Mouse (Mus musculus): ENCODE measurements around the gene Gpatch4.

Gene Gpatch4

DNA sequence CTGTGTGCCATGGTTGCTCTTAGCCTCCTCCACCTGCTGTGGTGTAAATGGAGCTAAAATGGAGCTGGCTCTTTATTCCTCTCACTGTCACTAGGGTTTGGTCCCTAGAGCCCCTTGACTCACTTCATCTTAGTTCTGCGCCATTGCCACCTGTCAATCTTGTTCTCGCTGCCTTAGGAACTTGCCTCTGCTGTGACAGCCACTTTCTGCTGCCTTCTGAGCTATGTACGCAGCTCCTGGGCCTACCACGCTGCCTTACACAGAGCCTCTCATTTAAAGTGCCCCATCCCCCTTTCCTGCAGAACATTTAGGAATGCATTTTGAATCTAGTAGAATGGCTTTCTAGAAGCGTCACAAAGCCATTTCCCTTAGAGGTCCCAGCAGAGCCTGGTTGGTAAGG lies 51.2 kb downstream of the Gpatch4 start:
- no peak for DNase-seq (ENCODE audit: low spot score)

DNA sequence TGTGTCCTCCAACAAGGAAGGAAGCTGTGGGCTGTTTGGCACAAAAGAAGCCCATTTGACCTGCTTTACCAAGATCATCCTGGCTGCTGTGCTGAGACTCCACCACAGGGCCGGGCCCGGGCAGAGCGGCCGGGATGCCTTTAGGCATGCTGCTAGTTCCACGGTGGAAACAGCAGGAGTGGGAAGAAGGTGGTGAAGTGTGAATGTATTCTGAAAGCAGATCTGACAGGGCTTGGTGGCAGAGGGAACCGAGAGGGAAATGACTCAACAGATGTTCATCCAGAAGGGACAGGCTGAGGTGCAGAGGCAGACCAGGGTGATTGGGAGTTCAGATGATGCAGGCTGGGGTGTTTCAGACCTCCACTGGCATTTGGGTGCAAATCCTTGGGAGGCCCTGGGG lies 54.8 kb downstream of the Gpatch4 start:
- no peak for DNase-seq (ENCODE audit: low spot score)

DNA sequence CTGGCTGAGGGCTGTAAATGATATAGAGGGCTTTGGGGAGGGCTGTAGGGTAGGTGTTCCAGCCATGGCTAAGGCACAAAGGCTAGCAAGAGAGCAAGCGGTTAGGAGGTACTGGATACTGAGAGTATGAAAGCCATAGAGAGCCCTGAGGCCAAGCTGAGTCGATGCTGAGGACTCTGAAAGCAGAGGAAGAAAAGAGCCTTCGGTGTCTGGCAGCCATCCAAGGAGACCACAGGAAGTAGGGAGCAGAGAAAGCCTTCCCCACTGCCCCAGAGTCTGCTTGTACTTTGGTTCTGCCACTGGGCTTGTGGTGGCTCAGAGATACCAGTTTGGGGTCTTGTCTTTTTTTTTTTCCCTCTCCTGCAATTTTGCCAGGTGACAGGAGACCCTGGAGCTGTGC lies 57.3 kb downstream of the Gpatch4 start:
- no peak for DNase-seq (ENCODE audit: low spot score)

DNA sequence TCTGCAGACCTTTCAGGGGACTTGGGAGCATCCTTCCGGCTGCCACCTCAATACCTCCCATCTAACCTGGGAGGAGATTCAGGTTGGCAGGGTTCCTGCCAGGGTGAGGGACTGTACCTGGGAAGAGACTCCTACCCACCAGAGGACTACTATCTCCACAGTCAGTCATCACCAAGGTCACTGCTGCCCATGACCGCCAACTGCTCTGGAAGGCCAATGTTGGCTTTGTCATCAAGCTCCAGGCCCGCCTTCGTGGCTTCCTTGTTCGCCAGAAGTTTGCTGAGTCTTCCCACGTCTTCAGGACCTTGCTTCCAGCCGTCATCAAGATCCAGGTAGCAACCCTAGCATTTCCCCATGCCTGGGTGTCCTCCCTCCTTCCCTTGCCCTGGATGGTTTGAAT lies 58.8 kb downstream of the Gpatch4 start:
- no peak for DNase-seq (ENCODE audit: low spot score)

DNA sequence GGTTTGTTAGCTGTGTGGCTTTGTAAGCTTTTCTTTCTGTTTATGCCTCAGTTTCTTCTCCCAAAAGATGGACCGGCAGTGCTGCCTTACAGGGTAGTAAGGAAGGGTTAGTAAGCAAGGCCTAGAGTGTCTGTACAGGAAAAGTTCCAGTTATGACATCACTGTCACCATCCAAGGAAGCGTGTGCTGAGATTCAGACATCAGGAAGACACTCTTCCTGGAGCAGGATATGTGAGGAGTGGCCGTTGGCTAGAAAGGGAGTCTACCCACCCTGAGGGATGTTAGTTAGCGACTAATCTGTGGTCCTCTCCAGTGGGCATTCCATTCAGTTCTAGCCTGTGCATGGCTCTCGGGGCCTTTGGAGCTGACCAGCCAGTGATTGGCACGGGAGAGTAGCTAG lies 59.3 kb downstream of the Gpatch4 start:
- DNase-seq (ENCODE audit: low spot score), result no peak

DNA sequence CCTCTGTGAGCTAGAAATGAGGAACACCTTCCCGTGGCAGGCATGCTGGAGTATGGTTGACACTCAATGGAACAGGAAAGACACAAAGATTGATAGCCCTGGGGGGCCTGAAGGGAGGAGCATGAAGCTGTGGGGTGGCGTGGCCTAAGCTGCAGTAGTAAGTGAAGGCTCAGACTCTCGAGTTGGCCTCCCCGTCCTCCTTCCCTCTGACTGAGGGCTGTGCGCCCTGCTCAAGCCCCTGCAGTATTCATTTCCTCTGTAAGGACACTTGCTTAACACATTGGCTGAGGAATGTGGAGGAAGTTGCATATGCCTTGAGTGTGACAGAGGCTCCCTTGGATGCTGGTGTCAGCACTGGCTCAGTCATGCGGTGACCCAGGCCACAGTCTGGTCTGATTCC lies 59.7 kb downstream of the Gpatch4 start:
- no peak for DNase-seq (ENCODE audit: low spot score)
